Mouse (Mus musculus): ENCODE data around the gene Defb20. TPM values are rescaled to one million over a fixed set of nuclear protein-coding genes. Genes with fewer than 3 reads are reported as not detected.

Defb20 gene
- polyA plus RNA-seq, 1 experiment from 2014 or later: not detected

DNA sequence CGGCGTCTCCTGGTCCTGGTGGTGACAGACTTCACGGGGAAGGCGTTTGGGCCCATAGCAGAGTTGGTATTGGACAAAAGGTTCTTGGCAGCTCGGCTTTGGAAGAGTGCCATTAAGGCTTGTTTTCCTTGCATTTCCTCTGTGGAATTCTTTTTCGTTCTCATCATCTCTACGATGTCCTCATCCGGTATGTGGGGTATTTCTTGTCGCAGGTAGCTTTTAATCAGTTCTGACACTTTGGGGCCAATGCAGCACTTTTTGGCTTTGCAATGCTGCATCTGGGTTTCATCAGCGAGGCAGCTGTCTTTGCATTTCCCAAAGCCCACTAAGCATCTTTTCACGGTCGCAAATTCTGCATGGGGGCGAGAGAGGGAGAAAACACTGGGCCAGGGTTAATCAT is 17.6 kb upstream of the Defb20 start:
- H3K27me3 ChIP-seq (ENCODE audit: low read depth, poor library complexity, severe bottlenecking): peaks cover 5% of the 10 kb centered on the region; the same call in 1 of the 2 replicates
- WGBS: 54% methylated on average over 13 of the region's 13 CpGs
- DNase-seq (ENCODE audit: low spot score): no peak
- no peaks in the 10 kb centered on the region for H3K36me3 ChIP-seq
- H3K4me3 ChIP-seq: no peak overlapping the region
- peaks cover 10% of the 10 kb centered on the region for H3K4me1 ChIP-seq
- H3K9me3 ChIP-seq (replicated peaks): no peaks in the 10 kb centered on the region
- H3K27ac ChIP-seq: no peak overlapping the region

DNA sequence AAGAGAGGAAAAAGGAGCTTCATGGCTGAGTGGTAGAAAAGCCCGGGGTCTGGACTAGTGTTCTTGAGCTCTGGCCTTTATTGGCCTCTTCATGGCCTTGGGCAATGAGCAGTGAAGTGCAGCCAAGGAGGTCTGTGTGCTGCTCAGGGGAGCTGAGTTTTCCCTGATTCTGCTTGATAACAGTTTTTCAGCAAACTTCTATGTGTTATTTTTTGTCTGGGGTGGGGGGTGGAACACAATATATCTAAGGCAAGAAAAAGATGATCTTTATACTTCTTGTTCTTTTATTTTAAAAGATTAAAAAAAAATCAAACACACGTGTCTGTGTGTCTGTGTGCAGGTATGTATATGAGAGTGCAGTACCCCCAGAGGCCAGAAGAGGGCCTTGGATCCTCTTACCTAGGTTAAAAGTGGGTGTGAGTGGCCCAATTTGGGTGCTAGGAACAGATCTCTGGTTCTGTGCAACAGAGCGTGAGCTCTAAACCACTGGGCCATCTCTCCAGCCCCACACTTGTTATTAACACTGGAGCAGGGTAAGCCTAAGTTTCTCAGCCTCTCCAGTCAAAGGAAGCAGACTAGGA is 12.2 kb upstream of the Defb20 start, which contains the start of gene Defb23:
Defb23 (minus strand) TSS at position 51 of the 581 bp plus-strand sequence.
- Histone ChIP-seq H3K4me1 (no peaks in the 10 kb centered on the region), H3K9me3 (replicated peaks) (no peaks in the 10 kb centered on the region), H3K4me3 (no peak within 1 kb of the TSS), H3K27ac (no peak within 1 kb of the TSS), H3K36me3 (no peaks in the 10 kb centered on the region), H3K27me3 (ENCODE audit: low read depth, poor library complexity, severe bottlenecking) (peaks cover 5% of the 10 kb centered on the region; the same call in 1 of the 2 replicates)
- no peak for DNase-seq (ENCODE audit: low spot score)
- WGBS: 86% methylated on average over 3 of the region's 3 CpGs

DNA sequence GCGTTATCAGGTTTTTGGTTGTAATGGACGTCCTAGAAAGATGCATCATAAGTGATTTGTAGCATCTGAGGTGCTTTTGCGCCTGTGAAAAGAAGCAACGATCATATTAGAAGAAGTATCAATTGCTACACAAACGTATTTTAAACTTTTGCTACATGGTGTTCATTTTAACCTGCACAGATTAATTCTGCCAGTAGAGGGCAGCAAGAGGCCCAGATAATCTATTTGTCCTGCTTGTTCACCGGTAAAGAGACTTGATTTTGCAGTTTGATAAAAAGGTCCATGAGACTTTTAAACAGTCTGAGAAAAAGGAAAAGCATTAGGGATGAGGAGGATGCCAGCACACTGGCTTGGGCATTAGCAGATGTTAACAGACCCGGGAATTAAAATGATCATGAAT is 5.9 kb upstream of the Defb20 start:
- peak; percentile 40 for DNase-seq (ENCODE audit: low spot score)
- WGBS: 37% methylated on average over 7 of the region's 7 CpGs
- no peaks in the 10 kb centered on the region for H3K4me1 ChIP-seq

DNA sequence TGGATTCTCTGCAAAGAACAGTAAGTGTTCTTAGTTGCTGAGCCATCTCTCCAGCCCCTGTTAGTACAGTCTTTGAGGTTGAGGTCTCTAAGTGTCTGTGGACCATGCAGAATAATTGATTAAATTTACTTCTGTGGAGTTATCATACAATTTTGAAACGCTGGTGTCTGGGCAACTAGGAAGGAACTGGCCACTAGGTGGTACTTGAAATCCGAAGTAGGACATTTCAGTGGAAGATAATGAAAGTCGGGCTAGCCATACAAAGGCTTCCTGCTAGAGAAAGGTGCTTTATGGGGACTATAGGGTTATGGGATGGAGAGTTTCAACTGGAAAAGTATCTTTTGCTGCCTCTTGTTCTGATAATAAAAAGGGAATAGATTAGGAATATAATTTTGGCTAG is 4.4 kb upstream of the Defb20 start:
- no peaks in the 10 kb centered on the region for H3K4me1 ChIP-seq
- no peaks in the 10 kb centered on the region for H3K9me3 ChIP-seq (replicated peaks)
- WGBS: 39% methylated on average over 3 of the region's 3 CpGs
- H3K27ac ChIP-seq: no peak overlapping the region
- H3K36me3 ChIP-seq: no peaks in the 10 kb centered on the region
- no peak overlapping the region for H3K4me3 ChIP-seq
- no peaks in the 10 kb centered on the region for H3K27me3 ChIP-seq (ENCODE audit: low read depth, poor library complexity, severe bottlenecking)
- no peak for DNase-seq (ENCODE audit: low spot score)

More for the DNA sequence above, 5.9 kb upstream of the Defb20 start:
- Histone ChIP-seq H3K27me3 (ENCODE audit: low read depth, poor library complexity, severe bottlenecking) (no peaks in the 10 kb centered on the region), H3K27ac (no peak overlapping the region), H3K36me3 (no peaks in the 10 kb centered on the region), H3K4me3 (no peak overlapping the region), H3K9me3 (replicated peaks) (no peaks in the 10 kb centered on the region)

DNA sequence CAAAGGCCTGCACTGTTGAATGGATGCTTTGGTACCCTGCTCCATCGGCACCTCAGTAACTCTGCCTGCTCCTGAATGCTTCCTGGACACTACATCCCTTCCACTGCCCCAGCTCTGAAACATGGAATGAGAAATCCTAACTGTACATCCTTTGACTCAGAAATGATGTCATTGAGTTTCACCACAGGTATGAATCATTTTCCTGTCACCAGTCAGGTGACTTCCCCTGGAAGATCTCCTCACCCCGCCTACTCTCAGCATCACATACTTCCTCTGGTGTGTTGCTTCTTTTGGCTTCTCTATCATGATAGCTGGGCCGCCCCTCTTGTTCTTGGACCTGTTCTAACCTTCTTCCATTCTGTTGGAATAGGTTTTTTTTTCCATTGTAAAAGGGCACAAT is 4.0 kb downstream of the Defb20 start:
- no peak for DNase-seq (ENCODE audit: low spot score)
- Histone ChIP-seq H3K4me3 (no peak overlapping the region), H3K27ac (no peak overlapping the region), H3K27me3 (ENCODE audit: low read depth, poor library complexity, severe bottlenecking) (no peaks in the 10 kb centered on the region), H3K4me1 (peaks cover 7% of the 10 kb centered on the region; the same call in 1 of the 2 replicates), H3K9me3 (replicated peaks) (no peaks in the 10 kb centered on the region), H3K36me3 (no peaks in the 10 kb centered on the region)
- 85% methylated on average over 3 of the region's 3 CpGs for WGBS

DNA sequence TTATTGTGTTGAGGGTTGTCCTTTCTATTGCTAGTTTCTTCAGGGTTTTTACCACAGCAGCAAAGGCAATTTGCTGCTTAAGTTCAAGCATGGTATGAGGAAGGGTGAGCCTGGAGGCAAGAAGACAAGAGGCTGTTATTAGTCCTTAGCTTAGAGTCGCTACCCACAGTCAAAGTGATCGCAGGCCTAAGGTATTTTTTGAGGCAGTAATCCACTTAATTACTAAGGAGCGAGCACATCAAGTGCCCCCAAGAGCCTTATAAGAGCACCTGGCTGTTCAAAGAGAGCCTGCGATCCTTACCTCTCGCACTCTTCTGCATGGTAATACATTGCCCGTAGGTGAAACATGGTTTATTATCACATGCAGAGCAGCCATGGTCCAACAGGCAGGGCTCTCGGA is 4.9 kb downstream of the Defb20 start:
- no peaks in the 10 kb centered on the region for H3K27me3 ChIP-seq (ENCODE audit: low read depth, poor library complexity, severe bottlenecking)
- DNase-seq (ENCODE audit: low spot score): no peak
- H3K36me3 ChIP-seq: no peaks in the 10 kb centered on the region
- H3K4me1 ChIP-seq: peaks cover 7% of the 10 kb centered on the region; the same call in 1 of the 2 replicates
- H3K27ac ChIP-seq: no peak overlapping the region
- no peaks in the 10 kb centered on the region for H3K9me3 ChIP-seq (replicated peaks)
- no peak overlapping the region for H3K4me3 ChIP-seq
- WGBS: 87% methylated on average over 7 of the region's 7 CpGs

DNA sequence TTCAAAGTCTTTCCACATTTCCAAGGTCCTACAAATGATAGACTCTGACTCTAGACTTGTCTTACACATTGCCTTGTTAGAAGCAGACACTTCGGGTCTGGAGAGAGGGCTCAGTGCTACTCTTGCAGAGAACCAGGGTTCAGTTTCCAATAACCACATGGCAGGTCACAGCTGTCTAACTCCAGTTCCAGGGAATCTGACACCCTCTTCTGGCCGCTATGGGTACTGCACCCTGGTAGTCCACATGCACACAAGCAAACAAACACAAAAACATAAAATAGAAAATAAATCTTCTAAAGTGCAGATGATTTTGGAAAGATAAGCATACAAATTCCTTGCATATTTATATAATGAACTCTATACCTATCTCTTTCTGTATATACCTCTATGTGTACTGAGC is 10.2 kb downstream of the Defb20 start:
- 70% methylated on average over 2 of the region's 2 CpGs for WGBS

DNA sequence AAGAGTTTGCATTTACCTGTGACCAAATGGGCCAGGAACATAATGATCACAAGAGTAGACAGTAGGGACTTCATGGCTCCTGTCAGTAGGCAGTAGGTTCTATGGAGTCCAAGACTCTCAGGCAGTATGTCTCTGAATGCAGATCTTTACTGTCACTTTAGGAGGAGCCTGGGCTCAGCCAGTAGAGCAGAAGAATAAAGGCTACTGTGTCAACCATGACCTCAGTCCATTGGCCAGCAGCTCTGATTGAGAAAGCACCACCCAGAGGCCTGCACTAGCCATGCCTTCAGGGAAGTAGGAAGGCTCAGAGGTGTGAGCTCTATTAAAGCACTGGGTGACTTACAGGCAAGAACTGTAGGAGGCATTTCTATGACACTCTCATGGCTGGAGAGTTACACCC is 13.2 kb downstream of the Defb20 start, which contains the start of gene Defb22:
Defb22 (minus strand) TSS at position 101 of the 400 bp plus-strand sequence.
- Histone ChIP-seq H3K27ac (no peak within 1 kb of the TSS), H3K27me3 (ENCODE audit: low read depth, poor library complexity, severe bottlenecking) (no peaks in the 10 kb centered on the region), H3K36me3 (no peaks in the 10 kb centered on the region), H3K4me3 (no peak within 1 kb of the TSS), H3K4me1 (peaks cover 7% of the 10 kb centered on the region; the same call in 1 of the 2 replicates), H3K9me3 (replicated peaks) (no peaks in the 10 kb centered on the region)
- no peak for DNase-seq (ENCODE audit: low spot score)

More for the DNA sequence above, 10.2 kb downstream of the Defb20 start:
- Histone ChIP-seq H3K27me3 (ENCODE audit: low read depth, poor library complexity, severe bottlenecking) (no peaks in the 10 kb centered on the region), H3K36me3 (no peaks in the 10 kb centered on the region), H3K4me1 (peaks cover 7% of the 10 kb centered on the region; the same call in 1 of the 2 replicates), H3K4me3 (no peak overlapping the region), H3K9me3 (replicated peaks) (no peaks in the 10 kb centered on the region), H3K27ac (no peak overlapping the region)
- no peak for DNase-seq (ENCODE audit: low spot score)

DNA sequence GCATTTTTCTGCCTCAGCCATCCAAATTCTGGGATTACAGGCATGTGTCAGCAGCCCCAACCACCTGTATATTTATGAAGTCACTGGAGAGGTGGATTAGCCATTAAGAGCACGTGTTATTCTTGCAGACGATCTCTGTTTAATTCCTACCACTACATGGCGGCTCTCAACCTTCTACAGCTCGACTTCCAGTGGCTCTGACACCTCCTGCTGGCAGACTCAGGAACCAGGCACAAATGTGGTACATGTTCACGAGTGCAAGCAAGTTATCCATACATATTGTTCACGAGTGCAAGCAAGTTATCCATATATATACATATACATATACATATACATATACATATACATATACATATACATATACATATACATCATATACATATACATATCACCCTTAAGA is 16.3 kb downstream of the Defb20 start:
- Histone ChIP-seq H3K9me3 (replicated peaks) (no peaks in the 10 kb centered on the region), H3K27ac (no peak overlapping the region), H3K27me3 (ENCODE audit: low read depth, poor library complexity, severe bottlenecking) (no peaks in the 10 kb centered on the region), H3K36me3 (no peaks in the 10 kb centered on the region), H3K4me3 (no peak overlapping the region), H3K4me1 (no peaks in the 10 kb centered on the region)
- DNase-seq (ENCODE audit: low spot score): no peak
- WGBS: 77% methylated on average over 6 of the region's 6 CpGs

DNA sequence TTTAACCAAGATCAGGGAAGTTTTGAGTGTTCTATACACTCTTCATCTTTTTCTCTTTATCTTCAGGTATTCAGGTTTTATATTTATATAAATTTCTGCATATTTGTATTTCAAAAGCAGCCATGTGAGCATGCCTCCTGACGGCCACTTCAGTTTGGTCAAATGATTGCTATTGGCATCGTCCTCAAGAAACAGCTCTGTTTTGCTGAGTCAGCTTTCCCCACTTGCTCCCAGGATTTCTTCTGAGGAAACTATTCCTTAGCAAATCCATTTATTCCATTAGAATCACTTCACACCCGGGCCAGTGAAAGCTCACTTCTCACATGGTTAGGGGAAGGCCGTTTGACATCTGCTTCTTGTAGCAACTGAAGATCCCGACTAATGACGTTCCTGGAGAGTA is 21.2 kb downstream of the Defb20 start:
- no peaks in the 10 kb centered on the region for H3K4me1 ChIP-seq
- H3K36me3 ChIP-seq: no peaks in the 10 kb centered on the region
- no peak for DNase-seq (ENCODE audit: low spot score)
- WGBS: 80% methylated on average over 6 of the region's 6 CpGs
- H3K4me3 ChIP-seq: no peak overlapping the region
- H3K27ac ChIP-seq: no peak overlapping the region
- no peaks in the 10 kb centered on the region for H3K27me3 ChIP-seq (ENCODE audit: low read depth, poor library complexity, severe bottlenecking)
- H3K9me3 ChIP-seq (replicated peaks): no peaks in the 10 kb centered on the region

DNA sequence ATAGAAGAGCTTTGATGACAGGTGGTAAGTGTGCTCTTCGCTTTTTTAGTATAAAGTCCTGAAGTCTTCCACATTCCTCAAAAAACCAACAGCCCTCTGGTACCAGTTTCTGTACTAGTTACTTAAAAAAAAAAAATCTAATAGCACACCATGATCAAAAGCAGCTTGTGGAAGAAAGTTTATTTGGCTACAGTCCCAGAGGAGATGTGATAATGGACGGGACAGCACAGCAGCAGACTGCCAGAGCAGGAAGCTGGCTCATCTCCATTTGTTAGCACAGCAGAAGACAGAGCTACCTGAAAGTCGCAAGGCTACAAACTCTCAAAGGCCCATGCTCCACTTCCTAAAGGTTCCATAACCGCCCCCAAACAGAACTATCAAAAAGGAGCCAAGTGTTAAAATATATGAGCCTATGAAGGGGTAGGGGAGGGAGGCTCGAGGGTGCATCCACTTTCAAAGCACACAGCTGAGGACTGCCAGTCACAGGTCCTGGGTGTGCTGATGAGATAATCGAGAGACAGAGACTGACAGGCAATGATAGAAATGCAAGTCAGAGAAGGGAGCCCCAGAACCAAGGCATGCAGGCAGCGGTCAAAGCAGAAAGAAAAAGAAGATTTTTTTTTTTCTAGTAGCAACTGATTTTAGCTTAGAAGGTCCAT is 23.5 kb downstream of the Defb20 start:
- Histone ChIP-seq H3K4me1 (no peaks in the 10 kb centered on the region), H3K36me3 (no peaks in the 10 kb centered on the region), H3K9me3 (replicated peaks) (no peaks in the 10 kb centered on the region), H3K27ac (no peak overlapping the region), H3K4me3 (no peak overlapping the region), H3K27me3 (ENCODE audit: low read depth, poor library complexity, severe bottlenecking) (no peaks in the 10 kb centered on the region)
- no peak for DNase-seq (ENCODE audit: low spot score)
- WGBS: 83% methylated on average over 7 of the region's 7 CpGs

DNA sequence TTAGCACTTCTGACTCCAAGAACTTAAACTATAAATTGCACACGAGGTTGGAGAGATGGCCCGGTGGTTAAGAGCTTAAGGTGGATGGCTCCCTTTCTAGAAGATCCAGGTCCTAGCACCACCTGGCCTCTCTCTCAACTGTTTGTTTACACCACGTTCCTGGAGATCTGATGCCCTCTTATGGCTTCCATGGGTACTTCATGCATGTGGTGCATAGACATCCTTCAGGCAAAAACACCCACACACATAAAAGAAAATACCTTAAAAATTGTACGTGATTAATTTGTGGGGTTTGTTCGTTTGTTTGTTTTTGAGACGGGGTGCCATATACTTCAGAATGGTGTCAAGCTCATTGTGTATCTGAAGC is 24.0 kb downstream of the Defb20 start:
- H3K27me3 ChIP-seq (ENCODE audit: low read depth, poor library complexity, severe bottlenecking): no peaks in the 10 kb centered on the region

DNA sequence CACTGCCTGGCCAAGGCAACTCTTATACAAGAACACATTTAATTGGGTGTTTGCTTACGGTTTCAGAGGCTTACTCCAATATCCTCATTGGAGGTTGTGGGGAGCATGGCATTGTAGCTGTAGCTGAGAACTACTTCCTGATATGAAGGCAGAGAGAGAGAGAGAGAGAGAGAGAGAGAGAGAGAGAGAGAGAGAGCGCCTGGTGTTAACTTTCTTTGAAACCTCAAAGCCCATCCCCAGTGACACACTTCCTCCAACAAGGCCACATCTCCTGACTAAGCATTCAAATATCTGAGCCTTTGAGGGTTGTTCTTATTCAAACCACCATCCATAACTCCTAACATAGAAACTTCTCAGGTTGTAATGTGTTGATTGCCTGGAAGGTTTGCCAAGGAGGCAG is 27.1 kb downstream of the Defb20 start:
- no peaks in the 10 kb centered on the region for H3K4me1 ChIP-seq
- H3K36me3 ChIP-seq: no peaks in the 10 kb centered on the region
- H3K27me3 ChIP-seq (ENCODE audit: low read depth, poor library complexity, severe bottlenecking): no peaks in the 10 kb centered on the region
- WGBS: 88% methylated on average over 2 of the region's 2 CpGs
- no peak overlapping the region for H3K27ac ChIP-seq
- DNase-seq (ENCODE audit: low spot score): no peak
- no peaks in the 10 kb centered on the region for H3K9me3 ChIP-seq (replicated peaks)
- H3K4me3 ChIP-seq: no peak overlapping the region

More for the DNA sequence above, 24.0 kb downstream of the Defb20 start:
- Histone ChIP-seq H3K36me3 (no peaks in the 10 kb centered on the region), H3K27ac (no peak overlapping the region), H3K9me3 (replicated peaks) (no peaks in the 10 kb centered on the region), H3K4me3 (no peak overlapping the region), H3K4me1 (no peaks in the 10 kb centered on the region)
- no peak for DNase-seq (ENCODE audit: low spot score)
- 85% methylated on average over 6 of the region's 6 CpGs for WGBS

All from limb, embryonic 10.5 days (tissue).